Mouse (Mus musculus) MEL (cell line): ENCODE measurements at regions not wholly inside any gene's neighbourhood (a gene's known extent, or its start where the extent isn't known, plus 50 kb on each side); places are given as distances from the start of the nearest gene placed in this dataset.

Experiments used
- DNase-seq: peaks from one replicate; pipeline ENCODE4 v3.0.0; 2011; ENCODE audit warnings: low read depth, low spot score
- H3K27ac ChIP-seq: 2 replicates; pipeline ENCODE4 v1.5.1; 2012; ENCODE audit warnings: low read depth, mild to moderate bottlenecking, control low read depth, low read length, moderate library complexity; ENCODE audit not compliant: control insufficient read depth
- H3K27me3 ChIP-seq, 2 experiments: fragments of 150-350 bp in 1 of 2; sonication (generic) in 1 of 2; 2 replicates each; pipeline ENCODE4 v1.6.1; 2012; ENCODE audit warnings: low read length in 2 of 2, mild to moderate bottlenecking in 2 of 2, improper control_type of control experiment in 1 of 2, moderate library complexity in 1 of 2; ENCODE audit not compliant: insufficient read depth in 2 of 2, control insufficient read depth in 1 of 2
- H3K36me3 ChIP-seq, 2 experiments: 2 replicates each; pipeline ENCODE4 v1.6.1; 2012 to 2014; ENCODE audit warnings: low read length in 2 of 2, improper control_type of control experiment in 1 of 2, inconsistent platforms in 1 of 2, mild to moderate bottlenecking in 1 of 2; ENCODE audit not compliant: insufficient read depth in 2 of 2, control insufficient read depth in 1 of 2
- H3K4me1 ChIP-seq, 2 experiments: fragments of 150-350 bp in 1 of 2; sonication (generic) in 1 of 2; 2 replicates each; pipeline ENCODE4 v1.6.1; 2012; ENCODE audit warnings: low read length in 2 of 2, improper control_type of control experiment in 1 of 2, mild to moderate bottlenecking in 1 of 2; ENCODE audit not compliant: insufficient read depth in 2 of 2, control insufficient read depth in 1 of 2
- H3K4me3 ChIP-seq, 2 experiments: fragments of 150-350 bp in 1 of 2; sonication (generic) in 1 of 2; 2 replicates each; pipeline ENCODE4 v1.5.1; 2012; ENCODE audit warnings: low read depth in 2 of 2, low read length in 2 of 2, mild to moderate bottlenecking in 2 of 2, moderate library complexity in 2 of 2, control low read depth in 1 of 2, improper control_type of control experiment in 1 of 2; ENCODE audit not compliant: control insufficient read depth in 1 of 2, insufficient read depth in 1 of 2
- H3K79me2 ChIP-seq: 2 replicates; pipeline ENCODE4 v1.6.1; 2012; ENCODE audit warnings: mild to moderate bottlenecking, low read length, moderate library complexity; ENCODE audit not compliant: control insufficient read depth, poor library complexity, insufficient read depth
- H3K9ac ChIP-seq: 2 replicates; pipeline ENCODE4 v1.6.1; 2012; ENCODE audit warnings: low read depth, mild to moderate bottlenecking, control low read depth, low read length, moderate library complexity; ENCODE audit not compliant: control insufficient read depth, poor library complexity, severe bottlenecking
- H3K9me3 ChIP-seq: fragments of 150-350 bp; sonication (generic); replicated peaks from 2 replicates; pipeline ENCODE4 v1.6.1; 2012; ENCODE audit warnings: mild to moderate bottlenecking, low read length, improper control_type of control experiment, moderate library complexity; ENCODE audit not compliant: insufficient read depth
- CHD1 ChIP-seq: IDR thresholded peaks from 2 replicates; pipeline ENCODE4 v1.6.1; 2012; ENCODE audit warnings: low read depth, mild to moderate bottlenecking, inconsistent platforms, low read length, improper control_type of control experiment
- E2F4 ChIP-seq: IDR thresholded peaks from 2 replicates; pipeline ENCODE4 v1.6.1; 2011; ENCODE audit warnings: low read depth, low read length, improper control_type of control experiment, borderline replicate concordance
- EP300 ChIP-seq, 2 experiments: IDR thresholded peaks; 2 replicates each; pipeline ENCODE4 v1.6.1; 2011; ENCODE audit warnings: improper control_type of control experiment in 2 of 2, low read length in 2 of 2, low read depth in 1 of 2, mild to moderate bottlenecking in 1 of 2
- KAT2A ChIP-seq: conservative IDR thresholded peaks from 2 replicates; pipeline ENCODE4 v1.6.1; 2012; ENCODE audit warnings: low read depth, low read length, improper control_type of control experiment, inconsistent platforms
- MAX ChIP-seq: IDR thresholded peaks from 2 replicates; pipeline ENCODE4 v1.6.1; 2011; ENCODE audit warnings: low read length, improper control_type of control experiment
- MAZ ChIP-seq: IDR thresholded peaks from 2 replicates; pipeline ENCODE4 v1.6.1; 2012; ENCODE audit warnings: low read depth, mild to moderate bottlenecking, inconsistent platforms, low read length, improper control_type of control experiment
- NELFE ChIP-seq: IDR thresholded peaks from 2 replicates; pipeline ENCODE4 v1.6.1; 2011; ENCODE audit warnings: low read depth, low read length, improper control_type of control experiment
- NRF1 ChIP-seq: IDR thresholded peaks from 2 replicates; pipeline ENCODE4 v1.6.1; 2014; ENCODE audit warnings: low read depth, mild to moderate bottlenecking, inconsistent platforms, low read length, improper control_type of control experiment, moderate library complexity; ENCODE audit not compliant: poor library complexity, insufficient read depth, severe bottlenecking
- POLR2AphosphoS2 ChIP-seq: IDR thresholded peaks from 2 replicates; pipeline ENCODE4 v1.6.1; 2011; ENCODE audit warnings: low read length, improper control_type of control experiment
- TAL1 ChIP-seq: IDR thresholded peaks from 2 replicates; pipeline ENCODE4 v1.6.1; 2012; ENCODE audit warnings: mild to moderate bottlenecking, inconsistent platforms, low read length, moderate library complexity, mixed read lengths
- TBP ChIP-seq: IDR thresholded peaks from 2 replicates; pipeline ENCODE4 v1.8.0; 2011; ENCODE audit warnings: low read depth, low read length, improper control_type of control experiment
- TCF12 ChIP-seq: IDR thresholded peaks from 2 replicates; pipeline ENCODE4 v1.6.1; 2014; ENCODE audit warnings: low read depth, mild to moderate bottlenecking, inconsistent platforms, low read length, improper control_type of control experiment, moderate library complexity
- USF1 ChIP-seq: IDR thresholded peaks from 2 replicates; pipeline ENCODE4 v1.6.1; 2014; ENCODE audit warnings: low read depth, mild to moderate bottlenecking, inconsistent platforms, low read length, improper control_type of control experiment, moderate library complexity
- USF2 ChIP-seq, 2 experiments: IDR thresholded peaks; 2 replicates each; pipeline ENCODE4 v1.6.1; 2011 to 2012; ENCODE audit warnings: improper control_type of control experiment in 2 of 2, low read length in 2 of 2, borderline replicate concordance in 1 of 2, inconsistent platforms in 1 of 2, low read depth in 1 of 2, mild to moderate bottlenecking in 1 of 2; ENCODE audit not compliant: insufficient read depth in 1 of 2
- ZMIZ1 ChIP-seq: IDR thresholded peaks from 2 replicates; pipeline ENCODE4 v1.6.1; 2012; ENCODE audit warnings: low read depth, mild to moderate bottlenecking, inconsistent platforms, low read length, improper control_type of control experiment, moderate library complexity
- ZNF384 ChIP-seq: IDR thresholded peaks from 2 replicates; pipeline ENCODE4 v1.6.1; 2012; ENCODE audit warnings: low read depth, mild to moderate bottlenecking, inconsistent platforms, low read length, improper control_type of control experiment

DNA sequence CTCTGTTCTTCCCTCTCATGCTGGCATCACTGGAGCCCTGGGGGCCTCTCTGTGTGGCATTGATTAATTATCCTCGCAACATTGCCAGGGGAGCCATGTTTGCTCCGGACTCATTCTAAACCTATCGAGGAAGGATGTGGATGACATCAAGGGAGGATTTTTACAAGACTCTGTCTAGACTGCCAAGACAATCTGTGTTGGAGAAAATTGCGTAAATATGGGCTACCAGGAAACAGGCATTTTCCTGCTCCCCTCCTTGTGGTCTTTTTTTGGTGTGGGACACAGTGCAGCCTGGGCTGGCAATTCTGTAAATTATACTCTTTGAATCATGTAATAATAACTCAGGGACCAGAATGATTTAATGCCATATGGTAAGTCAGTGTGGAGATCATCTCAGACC, 114.5 kb upstream of the Ifne start:
- H3K4me3 ChIP-seq: no peak overlapping the region
- DNase-seq: no peak
- TF ChIP-seq NELFE: no peak
- no peak for TF ChIP-seq ZMIZ1
- no peak for TF ChIP-seq USF1
- no peak for TF ChIP-seq MAZ
- TF ChIP-seq TBP: no peak
- TF ChIP-seq, all 39 proteins: peak for 0
- no peaks in the 10 kb centered on the region for H3K79me2 ChIP-seq
- no peaks in the 10 kb centered on the region for H3K9me3 ChIP-seq
- no peak overlapping the region for H3K9ac ChIP-seq
- H3K27ac ChIP-seq: no peak overlapping the region
- no peaks in the 10 kb centered on the region for H3K4me1 ChIP-seq
- peaks cover 0 to 5% of the 10 kb centered on the region in 2 experiments; a peak in 3 of 4 replicates for H3K27me3 ChIP-seq
- no peaks in the 10 kb centered on the region for H3K36me3 ChIP-seq

DNA sequence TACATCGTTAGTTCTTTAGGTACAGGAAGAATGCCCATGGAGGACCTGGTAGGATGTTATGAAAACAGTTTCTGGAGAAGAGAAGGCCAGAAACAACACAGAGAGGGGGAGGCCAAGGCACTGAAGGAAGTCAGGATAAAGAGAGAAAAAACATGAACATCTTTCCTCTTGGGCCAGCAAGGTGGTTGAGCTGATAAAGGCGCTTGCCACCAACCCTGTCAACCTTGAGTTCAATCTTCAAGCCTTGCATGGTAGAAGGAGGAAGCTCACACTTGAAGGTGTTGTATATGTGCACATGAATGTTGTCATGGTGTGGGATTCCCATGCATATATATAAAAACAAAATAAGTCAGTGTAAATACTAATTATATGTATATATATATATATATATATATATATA, 112.5 kb upstream of the Ifne start:
- H3K9ac ChIP-seq: no peak overlapping the region
- no peaks in the 10 kb centered on the region for H3K9me3 ChIP-seq
- H3K27ac ChIP-seq: no peak overlapping the region
- H3K4me1 ChIP-seq: no peaks in the 10 kb centered on the region
- no peaks in the 10 kb centered on the region for H3K79me2 ChIP-seq
- TF ChIP-seq E2F4: no peak
- peak; percentile 18; the same call in 1 of the 2 replicates for TF ChIP-seq TAL1
- TF ChIP-seq, all 39 proteins: peak for 1
- Histone ChIP-seq H3K4me3 (no peak overlapping the region), H3K27me3 (peaks cover 0 to 5% of the 10 kb centered on the region in 2 experiments; a peak in 3 of 4 replicates), H3K36me3 (no peaks in the 10 kb centered on the region)
- peak; percentile 23 for DNase-seq

DNA sequence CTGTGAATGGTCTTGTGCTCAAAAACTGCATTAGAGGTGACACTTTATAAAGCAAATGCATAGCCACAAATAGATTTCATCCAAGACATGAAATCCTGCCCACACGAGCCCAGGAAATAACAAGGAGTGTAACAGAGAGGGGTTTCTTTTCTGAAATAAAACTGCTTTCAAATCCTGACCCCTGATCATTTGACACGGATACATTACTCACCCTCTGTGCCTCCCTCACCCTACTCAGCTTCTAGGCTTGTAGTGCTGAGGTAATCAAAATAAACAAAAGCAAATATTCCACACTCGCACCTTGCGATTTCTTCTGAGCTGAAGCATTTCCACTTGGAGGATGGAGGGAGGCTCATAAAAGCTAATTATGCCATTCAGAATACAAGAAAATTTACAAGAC, 108.4 kb upstream of the Ifne start:
- H3K4me3 ChIP-seq: no peak overlapping the region
- no peaks in the 10 kb centered on the region for H3K4me1 ChIP-seq
- H3K27me3 ChIP-seq: peaks cover 0 to 1% of the 10 kb centered on the region in 2 experiments; a peak in 3 of 4 replicates
- no peak overlapping the region for H3K9ac ChIP-seq
- H3K79me2 ChIP-seq: no peaks in the 10 kb centered on the region
- no peaks in the 10 kb centered on the region for H3K36me3 ChIP-seq
- DNase-seq: no peak
- H3K27ac ChIP-seq: no peak overlapping the region
- H3K9me3 ChIP-seq: no peaks in the 10 kb centered on the region
- TF ChIP-seq ZNF384: no peak
- TF ChIP-seq USF2 (IDR thresholded peaks at IDR 0.05; ENCODE audit: borderline replicate concordance in 1 of 2, insufficient read depth in 1 of 2, low read depth in 1 of 2, low read length in 2 of 2): no peak
- no peak for TF ChIP-seq NRF1
- TF ChIP-seq POLR2AphosphoS2: no peak
- no peak for TF ChIP-seq KAT2A
- TF ChIP-seq MAX: no peak
- no peak for TF ChIP-seq EP300 (IDR thresholded peaks at IDR 0.05; ENCODE audit: low read depth in 1 of 2, low read length in 2 of 2)
- no peak for TF ChIP-seq CHD1
- TF ChIP-seq TCF12: no peak
